Mouse (Mus musculus): ENCODE measurements around the gene Crtc2.
A peak's percentile ranks its signal among the peaks of the same experiment; 100 is the strongest.

Gene Crtc2

DNA sequence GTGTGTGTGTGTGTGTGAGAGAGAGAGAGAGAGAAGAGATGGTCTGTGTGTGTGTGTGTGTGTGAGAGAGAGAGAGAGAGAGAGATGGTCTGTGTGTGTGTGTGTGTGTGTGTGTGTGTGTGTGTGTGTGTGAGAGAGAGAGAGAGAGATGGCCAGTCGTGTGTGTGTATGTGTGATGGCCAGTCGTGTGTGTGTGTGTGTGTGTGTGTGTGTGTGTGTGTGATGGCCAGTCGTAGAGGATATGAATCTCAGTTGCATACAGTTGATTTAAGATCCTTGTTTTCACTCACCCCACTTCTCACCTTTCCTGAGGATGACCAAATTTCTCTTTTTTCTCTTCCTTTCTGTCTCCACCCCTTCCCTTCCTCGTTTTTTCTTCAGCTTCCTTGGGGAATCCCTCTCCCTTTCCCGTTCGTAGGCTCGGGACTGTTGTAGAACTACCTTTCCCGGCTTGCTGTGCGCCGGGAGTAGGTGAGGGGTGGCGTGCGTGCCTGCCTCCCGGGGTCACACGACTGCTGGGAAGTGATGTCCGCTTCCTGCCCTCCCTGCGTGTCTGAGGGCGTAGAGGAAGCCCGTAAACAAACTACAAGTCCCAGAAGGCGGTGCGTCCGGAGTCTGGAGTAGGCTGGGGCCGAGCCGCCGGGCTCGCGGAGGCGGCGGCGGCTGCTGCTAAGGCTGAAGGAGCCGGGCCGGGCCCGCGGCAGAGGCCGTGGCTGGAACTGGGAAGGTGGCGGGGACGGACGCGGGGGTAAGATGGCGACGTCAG is at the start of gene Crtc2:
Gene Crtc2 (plus strand): TSS at position 511 of the 766 bp plus-strand sequence.
- DNase-seq (ENCODE audit: low spot score): peak; percentile 97

GRCm38 (mm10) chr3:90204582-90204981 is 49.4 kb upstream of the Crtc2 start:
- no peak for DNase-seq (ENCODE audit: low spot score)

DNA sequence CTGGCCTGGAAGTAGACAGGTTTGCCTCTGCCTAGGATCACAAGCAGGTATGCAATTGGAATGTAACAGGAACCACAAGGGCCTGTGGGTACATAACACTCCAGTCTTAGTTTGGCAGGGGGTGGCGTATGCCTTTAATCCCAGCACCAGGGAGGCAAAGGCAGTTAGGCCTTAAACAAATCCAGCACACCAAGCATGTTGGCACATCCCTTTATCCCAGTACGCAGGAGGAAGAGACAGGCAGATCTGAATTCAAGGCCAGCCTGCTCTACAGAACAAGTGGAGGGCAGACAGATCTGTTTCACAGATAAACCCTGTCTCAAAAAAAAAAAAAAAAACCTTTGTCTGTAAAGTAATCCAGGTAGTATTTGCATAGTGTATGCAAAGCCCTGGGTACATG is 45.3 kb upstream of the Crtc2 start:
- no peak for DNase-seq (ENCODE audit: low spot score)

- DNase-seq (ENCODE audit: low spot score): no peak
These were observed 43.9 kb upstream of the Crtc2 start for GRCm38 (mm10) chr3:90209908-90210566.

GRCm38 (mm10) chr3:90211475-90212398 is 42.2 kb upstream of the Crtc2 start:
- no peak for DNase-seq (ENCODE audit: low spot score)

GRCm38 (mm10) chr3:90212723-90213122 is 41.2 kb upstream of the Crtc2 start:
- no peak for DNase-seq (ENCODE audit: low spot score)

DNA sequence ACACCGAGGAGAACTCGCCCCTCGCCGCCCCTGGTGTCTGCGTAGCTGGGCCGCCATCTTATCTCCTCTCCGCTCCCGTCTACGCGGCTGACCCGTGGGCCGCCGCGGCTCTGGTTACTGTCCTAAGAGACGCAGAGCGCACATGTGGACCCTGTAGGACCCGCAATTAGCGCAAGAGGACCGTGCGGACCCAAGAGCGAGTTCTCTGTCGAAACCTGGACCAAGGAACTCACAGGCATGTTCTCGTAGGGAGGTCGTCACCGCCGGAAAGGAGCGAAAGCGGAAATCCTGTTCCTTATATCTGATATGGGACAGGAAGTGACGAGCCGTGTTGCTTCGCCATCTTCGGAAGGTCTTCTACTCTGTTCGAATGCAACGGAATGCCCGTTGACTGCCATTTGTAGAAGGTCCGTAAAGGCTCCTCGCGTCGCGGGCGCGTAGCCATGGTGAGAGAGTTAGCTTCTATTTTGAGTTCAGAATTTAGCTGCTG is 40.5 kb upstream of the Crtc2 start, which contains the start of the genes Rps27 and Rab13:
Gene Rps27 (minus strand): TSS at position 275 of the 490 bp plus-strand sequence.
Gene Rab13 (plus strand): TSS at position 319 of the 490 bp plus-strand sequence.
- DNase-seq (ENCODE audit: low spot score): peak; percentile 95

DNA sequence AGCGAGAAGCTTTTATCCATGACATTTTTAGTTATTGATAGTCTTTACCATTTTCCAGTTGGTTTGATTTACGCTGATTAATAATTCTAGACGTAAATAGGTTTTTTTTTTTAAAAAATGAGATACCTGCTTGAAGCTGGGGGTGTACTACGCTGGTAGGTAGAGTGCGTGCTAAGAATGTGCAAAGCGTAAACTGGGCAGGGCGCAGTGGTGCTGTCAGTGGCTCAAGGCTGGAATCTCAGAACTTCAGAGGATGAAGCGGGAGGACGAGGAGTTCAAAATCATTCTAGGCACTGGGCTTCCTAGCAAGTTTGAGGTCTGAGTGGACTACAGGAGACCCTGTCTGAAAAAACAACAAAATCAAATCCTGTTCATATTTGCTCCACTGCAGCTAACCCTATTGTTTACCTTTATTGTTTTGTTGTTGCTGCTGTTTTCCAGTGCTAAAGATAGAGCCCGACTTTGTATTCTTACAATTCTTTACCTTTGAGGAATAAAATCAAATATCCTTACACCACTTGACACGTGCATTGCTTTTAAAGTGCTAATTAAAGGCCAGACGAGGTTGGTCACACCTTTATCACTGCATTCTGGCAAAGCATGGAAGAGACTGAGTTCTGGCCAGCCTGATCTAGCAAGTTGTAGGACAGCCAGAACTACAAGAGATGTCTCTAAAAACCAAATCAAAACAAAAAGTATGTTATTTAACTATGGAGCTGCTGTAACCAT is 39.8 kb upstream of the Crtc2 start:
- no peak for DNase-seq (ENCODE audit: low spot score)

GRCm38 (mm10) chr3:90215825-90216380 is 38.1 kb upstream of the Crtc2 start:
- no peak for DNase-seq (ENCODE audit: low spot score)

- peak; percentile 47 for DNase-seq (ENCODE audit: low spot score)
These were observed 33.9 kb upstream of the Crtc2 start for GRCm38 (mm10) chr3:90220088-90220487.

- peak; percentile 84 for DNase-seq (ENCODE audit: low spot score)
These were observed 33.4 kb upstream of the Crtc2 start for GRCm38 (mm10) chr3:90220531-90220951.

- no peak for DNase-seq (ENCODE audit: low spot score)
These were observed 32.8 kb upstream of the Crtc2 start for GRCm38 (mm10) chr3:90221123-90221522.

DNA sequence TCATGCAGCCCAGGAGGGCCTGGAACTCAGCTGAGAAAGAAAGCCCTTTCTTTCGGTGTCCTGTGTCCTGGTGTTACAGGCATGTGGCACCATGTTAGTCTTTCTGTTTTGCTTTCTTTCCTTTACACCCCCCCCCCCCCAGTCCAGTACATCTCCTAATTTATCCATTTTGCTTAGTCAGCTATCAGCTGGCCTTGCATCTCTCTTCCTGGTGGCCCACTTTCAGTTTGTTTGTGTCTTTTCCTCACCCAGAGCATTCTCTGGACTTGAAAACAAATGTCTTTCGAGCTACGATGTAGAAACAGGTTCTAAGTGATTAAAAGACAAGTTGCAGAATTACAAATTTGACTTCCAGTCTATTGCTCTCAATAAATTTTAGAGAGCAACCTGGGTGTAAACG is 31.5 kb upstream of the Crtc2 start:
- no peak for DNase-seq (ENCODE audit: low spot score)

- DNase-seq (ENCODE audit: low spot score): no peak
These were observed 31.0 kb upstream of the Crtc2 start for GRCm38 (mm10) chr3:90222941-90223340.

DNA sequence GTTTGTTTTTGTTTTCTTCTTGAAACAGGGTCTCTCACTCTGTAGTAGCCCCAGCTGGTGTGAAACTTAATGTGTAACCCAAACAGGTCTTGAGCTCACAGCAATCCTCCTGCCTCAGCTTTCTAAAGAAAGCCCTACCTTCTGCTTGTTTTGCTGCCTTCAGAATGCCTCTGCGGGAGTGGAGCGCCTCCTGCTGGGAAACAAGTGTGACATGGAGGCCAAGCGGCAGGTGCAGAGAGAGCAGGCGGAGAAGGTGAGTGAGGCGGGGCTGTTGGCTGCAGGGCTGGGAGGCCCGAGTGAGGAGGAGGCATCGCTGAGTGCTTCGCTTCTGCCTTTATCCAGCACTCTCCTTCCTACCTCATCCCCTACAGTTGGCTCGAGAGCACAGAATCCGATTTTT is 29.6 kb upstream of the Crtc2 start:
- no peak for DNase-seq (ENCODE audit: low spot score)

GRCm38 (mm10) chr3:90231075-90231474 is 22.9 kb upstream of the Crtc2 start:
- DNase-seq (ENCODE audit: low spot score): no peak

GRCm38 (mm10) chr3:90231507-90232333 is 22.2 kb upstream of the Crtc2 start, which contains the start of gene Jtb:
Jtb (plus strand) TSS chr3:90231597.
- DNase-seq (ENCODE audit: low spot score): peak; percentile 94

GRCm38 (mm10) chr3:90241251-90241650 is 12.7 kb upstream of the Crtc2 start:
- no peak for DNase-seq (ENCODE audit: low spot score)

DNA sequence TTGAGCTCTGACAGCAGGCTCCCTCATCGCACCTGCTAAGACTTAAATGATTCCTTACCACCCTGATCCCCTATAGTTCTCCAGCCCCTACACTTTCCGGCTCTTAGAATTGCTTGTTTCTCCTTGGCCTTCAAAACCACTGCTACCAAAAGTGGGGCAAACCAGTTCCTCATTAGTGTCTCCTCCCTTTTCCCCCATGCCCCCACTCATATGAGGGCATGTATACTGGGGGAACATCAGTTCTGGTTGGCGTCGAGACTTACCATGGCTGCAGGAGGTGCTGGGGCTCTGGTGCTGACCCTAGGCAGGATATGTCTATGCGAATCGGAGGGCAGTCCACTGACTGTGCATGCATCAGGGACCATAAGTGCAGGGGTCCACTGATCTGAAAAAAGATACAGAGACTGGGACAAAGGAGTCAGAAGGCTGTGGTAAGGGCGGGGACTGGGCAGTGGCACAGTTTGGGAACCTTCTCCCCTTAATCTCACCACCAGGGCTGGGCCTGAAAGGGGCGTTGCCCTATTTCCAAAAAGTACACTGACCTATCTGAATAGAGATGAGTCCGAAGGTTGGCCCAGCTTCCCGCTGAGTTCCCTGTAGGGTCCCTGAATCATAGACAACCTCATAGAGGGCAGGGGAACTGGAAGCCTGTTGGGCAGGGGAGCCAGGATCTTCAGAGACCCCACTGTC is 12.1 kb upstream of the Crtc2 start:
- DNase-seq (ENCODE audit: low spot score): no peak

Data from yolk sac, embryonic 10.5 days (tissue).